Mouse (Mus musculus): ENCODE results near the gene Uncx.

Gene Uncx

GRCm38 (mm10) chr5:139542556-139542955 is 738 bp upstream of the Uncx start:
- no peak for DNase-seq (ENCODE audit: low spot score)

- DNase-seq (ENCODE audit: low spot score): no peak
Measured at GRCm38 (mm10) chr5:139543650-139544270, 466 bp downstream of the Uncx start.

GRCm38 (mm10) chr5:139544271-139545135 is 1.2 kb downstream of the Uncx start:
- no peak for DNase-seq (ENCODE audit: low spot score)

DNA sequence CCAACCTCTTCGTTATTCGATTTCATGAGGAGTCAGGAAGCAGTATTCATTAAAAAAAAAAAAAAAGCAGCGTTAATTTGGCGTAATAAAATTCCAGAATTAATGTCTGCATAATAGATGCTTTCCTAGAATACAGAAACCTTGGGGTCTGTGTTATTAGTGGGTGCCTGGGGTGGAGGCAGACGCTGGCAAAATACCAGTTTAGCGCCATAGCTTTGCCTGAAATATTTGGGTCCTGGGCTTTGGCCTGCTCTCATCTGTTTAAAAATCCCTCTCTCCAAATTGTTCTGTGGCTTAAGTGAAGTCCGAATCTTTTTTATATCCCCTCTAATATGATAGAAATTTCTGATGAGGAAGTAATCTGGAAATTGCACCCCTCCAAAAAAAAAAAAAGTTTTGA is 1.9 kb downstream of the Uncx start:
- DNase-seq (ENCODE audit: low spot score): no peak

DNA sequence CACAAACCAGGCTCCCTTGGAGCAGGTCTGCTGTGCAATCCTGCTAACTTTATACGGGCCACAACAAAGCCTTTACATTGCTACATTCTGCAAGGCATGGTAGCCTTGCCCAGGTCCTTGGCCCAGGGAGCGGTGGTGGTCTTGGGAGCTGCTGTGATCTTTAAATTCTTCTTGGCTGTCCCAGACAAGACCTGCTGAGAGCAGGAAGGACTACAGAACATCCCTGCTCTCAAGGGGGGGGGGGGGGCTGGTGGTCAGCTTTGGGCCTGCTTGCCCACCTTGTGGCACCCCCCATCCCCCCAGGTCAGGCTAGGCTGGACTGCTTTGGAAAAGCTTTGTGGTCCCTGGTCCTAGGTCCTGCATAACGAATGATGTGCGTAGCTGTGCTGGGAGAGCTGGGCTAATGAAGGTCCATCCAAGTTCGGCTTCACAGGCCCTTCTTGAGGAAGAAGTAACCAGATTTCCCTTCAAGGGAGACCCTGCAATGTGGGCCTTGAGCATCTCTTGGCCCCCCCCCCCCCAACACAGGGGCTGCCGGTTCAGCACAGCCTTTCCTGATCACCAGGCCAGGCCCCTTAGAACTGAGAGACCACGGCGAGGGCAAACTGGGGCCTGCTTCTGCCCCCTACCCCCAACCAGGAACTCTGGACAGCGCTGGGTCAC is 2.5 kb downstream of the Uncx start:
- DNase-seq (ENCODE audit: low spot score): no peak

DNA sequence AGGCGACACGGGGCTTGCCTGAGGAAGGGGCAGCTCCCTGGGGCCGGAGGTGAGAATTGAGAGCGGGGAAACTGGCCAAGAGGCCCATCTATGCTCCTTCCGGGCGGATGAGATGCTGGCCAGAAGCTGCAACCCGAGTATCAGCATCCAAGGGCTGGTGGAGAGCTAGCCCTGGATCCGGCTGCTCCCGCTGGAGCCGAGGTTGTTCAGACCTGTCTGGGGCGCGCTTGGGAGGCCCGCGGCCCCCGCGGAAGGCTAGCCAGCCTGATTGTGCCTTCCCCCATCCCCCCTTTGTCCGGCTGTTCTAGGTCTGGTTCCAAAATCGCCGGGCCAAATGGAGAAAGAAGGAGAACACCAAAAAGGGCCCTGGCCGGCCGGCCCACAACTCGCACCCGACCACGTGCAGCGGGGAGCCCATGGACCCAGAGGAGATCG is 3.1 kb downstream of the Uncx start:
- no peak for DNase-seq (ENCODE audit: low spot score)

DNA sequence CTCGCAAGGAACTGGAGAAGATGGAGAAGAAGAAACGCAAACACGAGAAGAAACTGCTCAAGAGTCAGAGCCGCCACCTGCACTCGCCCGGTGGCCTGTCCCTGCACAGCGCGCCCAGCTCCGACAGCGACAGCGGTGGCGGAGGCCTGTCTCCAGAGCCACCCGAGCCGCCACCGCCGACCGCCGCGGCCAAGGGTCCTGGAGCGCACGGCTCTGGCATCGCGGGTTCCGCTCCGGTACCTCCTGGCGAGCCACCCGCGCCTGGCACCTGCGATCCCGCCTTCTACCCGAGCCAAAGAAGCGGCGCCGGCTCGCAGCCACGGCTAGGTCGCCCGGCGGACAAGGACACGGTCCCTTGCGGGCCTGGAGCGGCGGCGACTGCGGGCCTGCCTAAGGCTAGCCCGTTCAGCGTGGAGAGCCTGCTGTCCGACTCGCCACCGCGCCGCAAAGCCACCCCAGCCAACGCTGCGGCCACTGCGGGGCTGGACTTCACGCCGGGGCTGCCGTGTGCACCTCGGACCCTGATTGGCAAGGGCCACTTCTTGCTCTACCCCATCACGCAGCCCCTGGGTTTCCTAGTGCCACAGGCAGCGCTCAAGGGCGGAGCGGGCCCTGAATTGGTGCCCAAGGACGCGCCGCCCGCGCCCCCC is 3.6 kb downstream of the Uncx start:
- no peak for DNase-seq (ENCODE audit: low spot score)

DNA sequence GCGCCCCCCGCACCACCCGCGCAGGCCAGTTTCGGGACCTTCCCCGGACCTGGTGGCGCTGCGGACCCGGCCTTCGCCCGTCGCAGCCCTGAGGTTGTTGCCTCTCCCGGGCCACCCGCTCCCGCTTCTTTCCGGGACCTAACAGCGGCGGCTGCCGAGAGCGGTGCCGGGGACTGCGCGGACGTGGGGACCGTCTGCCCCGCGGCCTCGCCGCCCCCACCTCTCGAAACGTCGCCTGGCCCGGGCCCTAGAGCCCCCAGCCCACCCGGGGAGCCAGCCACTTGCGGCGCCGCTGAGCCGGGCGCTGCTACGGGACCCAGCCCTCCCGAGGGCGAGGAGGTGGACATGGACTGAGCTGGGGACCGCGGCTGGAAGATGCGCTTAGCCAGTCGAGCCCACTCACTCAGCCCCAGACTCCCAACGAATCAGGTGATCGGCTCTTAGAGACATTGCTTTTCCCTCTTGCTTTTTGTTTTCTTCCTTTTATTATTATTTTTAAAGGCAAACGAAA is 4.2 kb downstream of the Uncx start:
- no peak for DNase-seq (ENCODE audit: low spot score)

DNA sequence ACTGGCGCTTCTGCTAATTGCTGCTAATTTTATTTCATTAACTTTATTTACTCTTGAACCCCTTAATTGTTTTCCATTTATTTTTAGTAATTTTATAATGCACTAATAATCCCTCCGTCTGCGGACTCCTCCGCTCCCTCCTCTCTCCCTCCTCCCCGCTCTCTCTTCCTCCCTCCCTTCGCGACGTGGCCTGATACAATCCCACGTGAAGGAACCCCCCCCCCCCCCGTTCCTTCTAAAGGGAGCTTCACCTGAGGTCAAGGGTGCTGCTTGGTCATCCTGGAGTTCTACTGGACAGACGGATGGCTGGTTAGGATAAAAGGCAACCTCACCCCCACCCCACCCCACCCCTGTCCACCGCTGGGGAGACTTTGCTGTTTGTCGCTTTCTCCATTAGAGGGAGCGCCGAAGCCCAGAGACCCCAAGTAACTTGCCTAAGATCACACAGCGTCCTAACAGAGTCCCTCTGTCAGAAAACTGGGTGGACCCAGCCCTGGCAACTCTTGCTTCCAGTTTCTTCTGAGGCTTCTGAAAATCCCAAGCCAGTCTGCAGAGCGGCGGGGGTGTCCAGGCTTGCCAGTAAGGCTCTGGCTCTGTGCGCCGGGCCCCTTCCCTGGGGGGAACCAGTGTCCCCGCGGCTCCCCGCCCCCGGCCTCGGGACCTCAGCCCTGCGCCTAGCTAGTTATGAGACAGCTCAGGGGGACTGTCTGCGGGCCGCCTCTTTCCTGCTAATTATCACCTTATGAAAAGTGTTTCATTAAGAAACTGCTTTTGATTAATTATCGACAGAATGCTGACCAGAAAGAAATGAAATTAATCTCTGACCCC is 10.4 kb downstream of the Uncx start:
- no peak for DNase-seq (ENCODE audit: low spot score)

- DNase-seq (ENCODE audit: low spot score): no peak
Measured at GRCm38 (mm10) chr5:139554478-139555335, 11.4 kb downstream of the Uncx start.

DNA sequence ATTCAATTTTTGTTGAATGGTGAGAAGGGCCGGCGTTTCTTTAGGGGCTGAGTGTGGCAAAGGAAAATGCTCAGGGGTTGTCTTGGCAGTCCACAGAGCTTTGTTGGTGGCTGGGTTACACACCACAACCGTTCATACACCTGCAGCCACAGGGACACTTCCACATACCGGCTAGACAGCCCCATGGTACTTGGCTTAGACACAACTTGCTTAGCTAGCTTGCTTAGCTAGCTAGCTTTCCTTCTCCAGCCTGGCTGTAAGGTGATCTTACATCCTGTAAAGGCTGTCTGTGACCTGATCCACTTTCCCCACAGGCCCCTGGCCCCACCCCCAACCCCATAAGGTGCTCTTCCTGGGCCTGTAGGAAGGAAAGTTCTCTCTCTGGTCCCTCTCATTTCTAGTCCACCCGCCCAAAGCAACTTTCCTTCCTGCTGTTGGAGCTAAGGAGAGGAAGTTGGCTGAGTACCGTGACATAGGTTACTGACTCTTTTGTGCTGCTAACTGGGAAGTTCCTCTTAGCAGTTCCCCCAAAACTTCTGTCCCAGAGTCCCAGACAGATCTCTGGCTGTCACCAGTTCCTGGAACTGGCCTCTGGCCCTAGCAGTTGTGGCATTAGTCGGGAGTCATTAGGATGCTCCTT is 12.3 kb downstream of the Uncx start:
- no peak for DNase-seq (ENCODE audit: low spot score)

DNA sequence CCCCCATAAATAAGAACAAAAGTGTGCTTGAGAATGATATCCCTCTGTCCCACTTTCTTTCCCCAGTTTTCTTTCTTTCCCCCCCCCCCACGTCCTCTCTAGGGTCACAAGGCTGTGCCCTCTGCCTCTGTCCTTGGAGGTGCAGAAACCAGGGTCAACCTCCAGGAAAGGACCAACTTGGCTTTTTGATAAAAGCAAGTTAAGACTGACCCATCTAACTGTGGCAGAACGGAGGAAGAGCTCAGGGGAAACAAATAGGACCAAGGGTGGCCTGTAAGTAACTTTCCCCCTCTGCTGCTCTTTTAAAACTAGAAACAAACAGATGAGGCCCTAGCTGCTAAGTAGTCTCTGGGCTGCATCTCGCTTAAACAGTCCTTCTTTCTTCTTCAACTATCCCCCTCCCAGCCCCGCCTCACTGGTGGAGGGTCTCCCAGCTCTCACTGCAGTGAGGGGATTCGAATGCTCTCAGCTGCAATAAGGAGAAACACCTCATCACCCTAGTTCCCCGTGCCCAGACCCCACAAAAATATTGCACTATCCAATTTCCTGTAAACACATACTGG is 12.9 kb downstream of the Uncx start:
- no peak for DNase-seq (ENCODE audit: low spot score)

DNA sequence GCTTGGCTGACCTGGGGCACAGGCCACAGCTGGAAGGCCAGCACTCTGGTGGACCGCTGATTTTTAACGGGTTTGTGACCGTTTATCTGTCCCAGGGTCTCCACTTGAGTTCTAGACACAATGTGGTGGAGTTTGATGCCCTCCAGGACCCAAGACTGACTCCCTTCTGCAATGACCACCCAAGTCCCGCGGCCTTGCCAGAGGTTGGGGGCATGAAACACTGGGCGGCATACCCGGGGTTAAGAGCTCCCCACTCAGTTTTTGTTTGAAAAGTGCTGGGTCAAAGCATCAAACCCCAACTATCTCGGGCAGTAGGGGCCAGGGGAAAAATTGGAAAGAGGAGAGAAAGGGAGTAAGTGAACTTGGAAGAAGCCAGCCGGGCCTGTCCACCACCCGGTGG is 13.8 kb downstream of the Uncx start:
- no peak for DNase-seq (ENCODE audit: low spot score)

GRCm38 (mm10) chr5:139557531-139558467 is 14.5 kb downstream of the Uncx start:
- no peak for DNase-seq (ENCODE audit: low spot score)

DNA sequence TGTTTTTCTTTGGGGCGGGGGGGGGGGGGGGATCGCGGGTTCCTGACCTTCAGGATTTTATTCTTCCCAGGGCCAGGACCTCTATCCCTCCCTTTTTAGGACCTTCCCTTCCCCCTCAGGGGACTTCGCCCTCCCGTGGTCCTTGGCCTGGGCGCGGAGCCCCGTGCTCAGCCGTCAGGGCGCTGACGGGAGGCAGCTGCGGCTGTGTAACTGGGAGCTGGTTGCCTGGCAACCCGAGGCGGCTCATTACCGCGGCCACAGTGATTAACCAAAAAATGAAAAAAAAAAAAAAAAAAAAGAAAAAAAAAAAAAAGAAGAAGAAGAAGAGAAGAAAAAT is 15.1 kb downstream of the Uncx start:
- DNase-seq (ENCODE audit: low spot score): no peak

DNA sequence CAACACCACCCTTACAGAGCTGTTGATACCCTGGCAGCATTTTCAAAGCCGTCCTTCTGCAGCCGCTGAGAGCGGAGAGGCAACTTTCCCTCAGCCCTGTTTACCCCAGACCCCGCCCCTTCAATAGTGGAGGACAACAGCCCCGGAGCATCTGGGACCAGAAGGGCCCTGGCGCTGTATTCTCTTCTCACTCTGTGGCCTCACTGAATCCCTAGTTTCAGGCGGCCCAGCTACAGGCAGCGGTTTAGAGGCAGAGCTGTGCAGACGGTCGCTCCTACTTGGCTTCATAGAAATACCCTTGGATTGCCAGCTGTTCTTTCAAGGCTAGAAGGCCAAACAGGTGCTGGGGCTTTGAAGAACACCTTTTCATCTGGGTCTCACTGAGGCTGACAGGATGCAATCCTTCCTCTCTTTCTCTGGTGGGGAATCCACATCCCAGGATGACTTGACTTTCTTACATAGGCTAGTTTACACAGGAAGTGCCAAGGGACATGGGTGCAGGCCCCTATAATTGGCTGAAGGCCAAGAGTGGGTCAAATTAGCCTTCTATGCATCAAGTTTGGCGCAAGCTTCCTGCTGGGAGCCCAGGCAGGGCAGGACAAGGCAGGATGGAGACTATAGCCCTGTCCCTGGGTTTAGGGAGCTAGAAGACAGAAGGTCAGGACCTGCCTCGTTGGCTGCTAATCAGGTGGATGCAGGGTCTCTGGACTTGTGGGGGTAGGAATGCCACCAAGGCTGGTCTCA is 15.8 kb downstream of the Uncx start:
- DNase-seq (ENCODE audit: low spot score): no peak

DNA sequence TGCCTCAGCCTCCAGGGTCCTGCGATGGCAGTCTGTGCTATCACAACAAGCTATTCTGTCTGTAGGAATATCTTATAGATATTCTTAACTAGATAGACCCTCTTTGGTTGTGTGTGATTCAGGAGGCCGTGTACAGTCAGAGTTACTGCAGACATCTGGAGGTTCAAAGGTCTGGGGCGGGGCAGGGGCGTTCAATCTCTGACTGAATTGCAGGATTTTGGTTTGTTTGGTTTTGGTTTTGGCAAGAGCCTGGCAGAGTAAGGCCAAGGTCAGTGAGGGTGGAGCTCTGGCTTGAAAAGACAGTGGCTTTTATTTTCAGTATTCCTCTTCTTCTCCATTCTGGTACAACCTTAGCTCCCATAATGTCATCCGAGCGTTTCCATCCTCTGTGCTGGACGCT is 16.5 kb downstream of the Uncx start:
- no peak for DNase-seq (ENCODE audit: low spot score)

Data from layer of hippocampus, adult 11-12 months (tissue).